Mouse (Mus musculus): ENCODE measurements at regions not wholly inside any gene's neighbourhood (a gene's known extent, or its start where the extent isn't known, plus 50 kb on each side); places are given as distances from the start of the nearest gene placed in this dataset.
A peak's percentile ranks its signal among the peaks of the same experiment; 100 is the strongest.

- Histone ChIP-seq H3K27me3 (ENCODE audit: low read depth, poor library complexity, severe bottlenecking) (no peaks in the 10 kb centered on the region), H3K27ac (replicated peaks) (no peak overlapping the region), H3K4me3 (no peak overlapping the region), H3K9me3 (replicated peaks) (no peaks in the 10 kb centered on the region), H3K4me1 (peaks cover 11% of the 10 kb centered on the region), H3K36me3 (no peaks in the 10 kb centered on the region)
- DNase-seq (ENCODE audit: low spot score), result no peak
- 81% methylated on average over 8 of the region's 8 CpGs for WGBS
These were observed 285.5 kb downstream of the Gpd2 start for GRCm38 (mm10) chr2:57522983-57523382.

- Histone ChIP-seq H3K27ac (replicated peaks) (no peak overlapping the region), H3K4me3 (no peak overlapping the region), H3K4me1 (no peaks in the 10 kb centered on the region), H3K9me3 (replicated peaks) (no peaks in the 10 kb centered on the region), H3K27me3 (ENCODE audit: low read depth, poor library complexity, severe bottlenecking) (no peaks in the 10 kb centered on the region), H3K36me3 (no peaks in the 10 kb centered on the region)
- WGBS, result 53% methylated on average over 2 of the region's 2 CpGs
- no peak for DNase-seq (ENCODE audit: low spot score)
These were observed 290.5 kb downstream of the Gpd2 start for GRCm38 (mm10) chr2:57527966-57528365.

GRCm38 (mm10) chr2:57539842-57540241 is 302.4 kb downstream of the Gpd2 start:
- WGBS, result 90% methylated on average over 3 of the region's 3 CpGs
- H3K4me1 ChIP-seq, result no peaks in the 10 kb centered on the region

GRCm38 (mm10) chr2:57565258-57565657 is 327.8 kb downstream of the Gpd2 start:
- 94% methylated on average over 4 of the region's 4 CpGs for WGBS
- Histone ChIP-seq H3K27me3 (ENCODE audit: low read depth, poor library complexity, severe bottlenecking) (no peaks in the 10 kb centered on the region), H3K27ac (replicated peaks) (no peak overlapping the region), H3K4me3 (no peak overlapping the region), H3K36me3 (no peaks in the 10 kb centered on the region), H3K4me1 (no peaks in the 10 kb centered on the region), H3K9me3 (replicated peaks) (0 out of 2 replicates have a peak, but pooled peaks cover 5% of the 10 kb centered on the region)
- DNase-seq (ENCODE audit: low spot score), result no peak

More at GRCm38 (mm10) chr2:57539842-57540241, 302.4 kb downstream of the Gpd2 start:
- Histone ChIP-seq H3K4me3 (no peak overlapping the region), H3K9me3 (replicated peaks) (no peaks in the 10 kb centered on the region), H3K27ac (replicated peaks) (no peak overlapping the region), H3K27me3 (ENCODE audit: low read depth, poor library complexity, severe bottlenecking) (no peaks in the 10 kb centered on the region), H3K36me3 (no peaks in the 10 kb centered on the region)
- DNase-seq (ENCODE audit: low spot score), result no peak

- no peaks in the 10 kb centered on the region for H3K4me1 ChIP-seq
- WGBS, result 88% methylated on average over 4 of the region's 4 CpGs
These were observed 328.7 kb downstream of the Gpd2 start for GRCm38 (mm10) chr2:57566103-57566502.

GRCm38 (mm10) chr2:57567183-57567582 is 329.7 kb downstream of the Gpd2 start:
- Histone ChIP-seq H3K9me3 (replicated peaks) (0 out of 2 replicates have a peak, but pooled peaks cover 2% of the 10 kb centered on the region), H3K27me3 (ENCODE audit: low read depth, poor library complexity, severe bottlenecking) (no peaks in the 10 kb centered on the region), H3K27ac (replicated peaks) (no peak overlapping the region), H3K36me3 (no peaks in the 10 kb centered on the region), H3K4me1 (no peaks in the 10 kb centered on the region), H3K4me3 (no peak overlapping the region)
- WGBS, result 91% methylated on average over 1 of the region's 1 CpGs
- no peak for DNase-seq (ENCODE audit: low spot score)

More at GRCm38 (mm10) chr2:57566103-57566502, 328.7 kb downstream of the Gpd2 start:
- Histone ChIP-seq H3K9me3 (replicated peaks) (0 out of 2 replicates have a peak, but pooled peaks cover 5% of the 10 kb centered on the region), H3K27ac (replicated peaks) (no peak overlapping the region), H3K36me3 (no peaks in the 10 kb centered on the region), H3K4me3 (no peak overlapping the region), H3K27me3 (ENCODE audit: low read depth, poor library complexity, severe bottlenecking) (no peaks in the 10 kb centered on the region)
- DNase-seq (ENCODE audit: low spot score), result no peak

- no peak for DNase-seq (ENCODE audit: low spot score)
- no peak overlapping the region for H3K27ac ChIP-seq (replicated peaks)
- no peaks in the 10 kb centered on the region for H3K27me3 ChIP-seq (ENCODE audit: low read depth, poor library complexity, severe bottlenecking)
- no peaks in the 10 kb centered on the region for H3K9me3 ChIP-seq (replicated peaks)
- WGBS, result 93% methylated on average over 3 of the region's 3 CpGs
- no peaks in the 10 kb centered on the region for H3K36me3 ChIP-seq
- H3K4me3 ChIP-seq, result no peak overlapping the region
- no peaks in the 10 kb centered on the region for H3K4me1 ChIP-seq
These were observed 349.6 kb downstream of the Gpd2 start for GRCm38 (mm10) chr2:57587065-57587464.

- Histone ChIP-seq H3K9me3 (replicated peaks) (no peaks in the 10 kb centered on the region), H3K4me3 (no peak overlapping the region), H3K4me1 (peaks cover 9% of the 10 kb centered on the region), H3K27ac (replicated peaks) (no peak overlapping the region), H3K27me3 (ENCODE audit: low read depth, poor library complexity, severe bottlenecking) (no peaks in the 10 kb centered on the region), H3K36me3 (no peaks in the 10 kb centered on the region)
- 94% methylated on average over 2 of the region's 2 CpGs for WGBS
- DNase-seq (ENCODE audit: low spot score), result no peak
These were observed 356.1 kb downstream of the Gpd2 start for GRCm38 (mm10) chr2:57593558-57593957.

GRCm38 (mm10) chr2:57597694-57598358 is 360.4 kb downstream of the Gpd2 start:
- Histone ChIP-seq H3K36me3 (no peaks in the 10 kb centered on the region), H3K27ac (replicated peaks) (peak overlapping the region; percentile 46; the same call in 1 of the 2 replicates), H3K27me3 (ENCODE audit: low read depth, poor library complexity, severe bottlenecking) (no peaks in the 10 kb centered on the region), H3K4me1 (peaks cover 9% of the 10 kb centered on the region), H3K9me3 (replicated peaks) (no peaks in the 10 kb centered on the region), H3K4me3 (no peak overlapping the region)
- DNase-seq (ENCODE audit: low spot score), result no peak
- WGBS, result 61% methylated on average over 9 of the region's 9 CpGs

GRCm38 (mm10) chr2:57611599-57611998 is 374.2 kb downstream of the Gpd2 start:
- Histone ChIP-seq H3K9me3 (replicated peaks) (no peaks in the 10 kb centered on the region), H3K4me3 (no peak overlapping the region)

GRCm38 (mm10) chr2:57613243-57613642 is 375.8 kb downstream of the Gpd2 start:
- H3K4me1 ChIP-seq, result peaks cover 37% of the 10 kb centered on the region
- no peaks in the 10 kb centered on the region for H3K36me3 ChIP-seq
- peak overlapping the region; percentile 57; the same call in 1 of the 2 replicates for H3K27ac ChIP-seq (replicated peaks)
- DNase-seq (ENCODE audit: low spot score), result peak; percentile 27
- H3K9me3 ChIP-seq (replicated peaks), result no peaks in the 10 kb centered on the region
- WGBS, result 50% methylated on average over 10 of the region's 10 CpGs
- H3K4me3 ChIP-seq, result no peak overlapping the region
- H3K27me3 ChIP-seq (ENCODE audit: low read depth, poor library complexity, severe bottlenecking), result peaks cover 10% of the 10 kb centered on the region

More at GRCm38 (mm10) chr2:57611599-57611998, 374.2 kb downstream of the Gpd2 start:
- peaks cover 32% of the 10 kb centered on the region for H3K4me1 ChIP-seq
- H3K27ac ChIP-seq (replicated peaks), result no peak overlapping the region
- no peak for DNase-seq (ENCODE audit: low spot score)
- H3K36me3 ChIP-seq, result no peaks in the 10 kb centered on the region
- peaks cover 10% of the 10 kb centered on the region for H3K27me3 ChIP-seq (ENCODE audit: low read depth, poor library complexity, severe bottlenecking)

GRCm38 (mm10) chr2:57614587-57614991 is 377.2 kb downstream of the Gpd2 start:
- H3K4me3 ChIP-seq, result no peak overlapping the region
- WGBS, result 52% methylated on average over 12 of the region's 12 CpGs
- H3K4me1 ChIP-seq, result peaks cover 37% of the 10 kb centered on the region
- no peaks in the 10 kb centered on the region for H3K9me3 ChIP-seq (replicated peaks)
- no peak for DNase-seq (ENCODE audit: low spot score)
- H3K27me3 ChIP-seq (ENCODE audit: low read depth, poor library complexity, severe bottlenecking), result peaks cover 10% of the 10 kb centered on the region
- peak overlapping the region; percentile 42; the same call in 1 of the 2 replicates for H3K27ac ChIP-seq (replicated peaks)
- no peaks in the 10 kb centered on the region for H3K36me3 ChIP-seq

GRCm38 (mm10) chr2:57616525-57617225 is 379.2 kb downstream of the Gpd2 start:
- peak overlapping the region; percentile 75 for H3K27ac ChIP-seq (replicated peaks)
- peaks cover 10% of the 10 kb centered on the region for H3K27me3 ChIP-seq (ENCODE audit: low read depth, poor library complexity, severe bottlenecking)
- peak overlapping the region; percentile 52 for H3K4me3 ChIP-seq
- WGBS, result 2% methylated on average over 19 of the region's 19 CpGs
- DNase-seq (ENCODE audit: low spot score), result peak; percentile 34
- H3K4me1 ChIP-seq, result peaks cover 37% of the 10 kb centered on the region
- H3K9me3 ChIP-seq (replicated peaks), result no peaks in the 10 kb centered on the region
- no peaks in the 10 kb centered on the region for H3K36me3 ChIP-seq

Data from midbrain, embryonic 10.5 days (tissue).